Mouse (Mus musculus): ENCODE results near the gene Vldlr.
A peak's percentile ranks its signal among the peaks of the same experiment; 100 is the strongest.

The Vldlr gene

DNA sequence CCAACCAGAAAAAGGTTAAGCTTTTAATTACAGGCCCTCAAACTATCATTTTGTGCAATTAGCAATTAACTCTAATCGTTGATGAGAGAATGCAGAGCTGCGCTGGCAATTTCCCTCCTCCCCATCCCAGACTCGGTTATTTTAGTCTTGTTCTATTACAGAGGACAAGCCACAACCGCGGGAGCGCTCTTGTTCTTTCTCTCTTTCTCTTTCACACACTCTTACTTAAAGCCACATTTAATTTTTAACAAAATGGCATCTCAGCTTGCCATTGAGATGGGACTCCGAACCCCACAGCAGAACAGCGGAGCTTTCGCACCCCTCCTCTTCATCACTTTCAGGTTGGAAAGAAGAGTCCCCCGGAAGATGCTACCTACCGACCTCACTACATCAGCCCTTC is at the start of gene Vldlr:
TSS of gene Vldlr (plus strand) at position 167 of the 400 bp plus-strand sequence.
- peak in 1 of 2 experiments; percentile 46 for DNase-seq

DNA sequence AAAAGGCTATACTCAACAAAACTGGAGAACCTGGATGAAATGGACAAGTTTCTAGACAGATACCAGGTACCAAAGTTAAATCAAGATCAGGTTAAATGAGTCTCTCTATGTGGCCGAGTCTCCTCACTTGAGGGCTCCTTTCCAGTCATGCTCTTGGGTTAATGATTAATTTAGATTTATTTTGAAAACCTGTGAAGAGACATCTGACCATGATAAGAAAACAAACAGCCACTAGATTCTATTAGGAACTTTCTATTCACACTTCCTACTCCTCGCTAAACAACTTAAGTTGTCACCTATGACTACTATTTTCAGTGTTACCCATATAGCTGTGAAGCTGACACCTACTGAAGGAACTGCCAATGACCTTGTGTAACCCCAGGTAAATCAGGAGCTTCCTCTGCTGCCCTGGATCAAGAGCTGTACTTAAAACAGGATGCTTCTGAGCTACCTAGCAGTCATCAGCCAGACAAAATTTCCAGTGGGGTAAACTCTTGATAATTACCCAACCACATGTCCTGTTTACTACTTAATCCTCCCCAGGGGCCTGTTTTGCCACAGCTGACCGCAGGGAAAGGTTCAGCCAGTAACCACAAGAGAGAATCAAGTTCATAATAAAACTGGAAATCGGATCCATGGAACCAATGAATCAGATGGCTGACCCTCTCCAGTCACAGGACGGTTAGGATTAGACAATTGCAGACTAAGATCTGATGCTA is 48.5 kb upstream of the Vldlr start:
- DNase-seq, result no peak

- no peak for DNase-seq
Observed at GRCm38 (mm10) chr19:27173836-27174235, 42.4 kb upstream of the Vldlr start.

- no peak for DNase-seq
Observed at GRCm38 (mm10) chr19:27175617-27176016, 40.7 kb upstream of the Vldlr start.

GRCm38 (mm10) chr19:27176558-27176957 is 39.7 kb upstream of the Vldlr start:
- no peak for DNase-seq

DNA sequence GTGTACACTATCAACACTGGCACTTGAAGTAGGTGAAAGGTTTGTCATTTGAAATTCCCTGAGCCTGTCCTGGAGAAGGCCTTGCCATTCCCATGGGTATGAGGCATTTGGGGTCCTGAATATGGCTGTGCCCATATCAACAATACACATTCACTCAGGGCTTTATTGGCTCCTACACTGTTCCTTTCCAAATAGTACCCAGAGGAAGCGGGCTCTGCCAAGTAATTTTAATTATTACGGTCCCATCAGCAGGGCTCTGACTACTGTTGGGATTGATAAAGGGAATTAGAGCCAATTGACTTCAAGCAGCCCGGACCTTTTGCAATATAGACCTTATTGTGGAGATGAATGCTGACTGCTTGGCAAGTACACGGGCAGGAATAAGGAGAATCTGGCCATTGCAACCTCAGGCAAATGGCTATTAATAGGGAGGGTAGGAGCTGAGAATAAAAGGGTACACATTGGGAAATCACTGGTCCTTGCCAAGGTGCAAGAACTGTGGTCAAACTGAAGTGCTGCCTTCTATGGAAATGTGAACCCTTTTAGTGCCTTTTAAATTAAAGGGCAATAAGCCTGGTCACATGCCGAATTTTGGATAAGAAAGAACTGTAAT is 38.0 kb upstream of the Vldlr start:
- no peak for DNase-seq

GRCm38 (mm10) chr19:27180351-27181122 is 35.7 kb upstream of the Vldlr start:
- peak; percentile 4 to 5 for DNase-seq

DNA sequence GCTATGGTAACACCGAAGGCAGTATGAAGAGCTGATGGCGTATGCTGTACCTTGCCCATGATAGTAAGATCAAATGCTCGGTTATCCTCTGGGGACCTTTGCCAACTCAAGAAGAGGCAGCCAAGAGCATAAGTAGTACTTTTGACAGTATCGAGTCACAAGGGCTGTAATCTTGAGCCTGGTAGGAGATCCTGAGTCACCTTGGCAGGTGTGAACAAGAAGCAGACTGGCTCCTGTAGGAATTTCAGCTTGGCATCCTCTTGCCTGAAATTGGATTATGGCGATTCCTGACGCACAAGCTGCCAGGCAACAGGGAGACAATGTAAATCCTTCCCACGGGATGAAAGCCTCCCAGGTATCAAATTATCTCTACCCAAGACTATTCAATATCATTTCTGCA is 32.8 kb upstream of the Vldlr start:
- DNase-seq, result no peak

- DNase-seq, result no peak
Observed at GRCm38 (mm10) chr19:27203711-27204238, 12.5 kb upstream of the Vldlr start.

GRCm38 (mm10) chr19:27210991-27211390 is 5.3 kb upstream of the Vldlr start:
- peak; percentile 36 to 39 for DNase-seq

DNA sequence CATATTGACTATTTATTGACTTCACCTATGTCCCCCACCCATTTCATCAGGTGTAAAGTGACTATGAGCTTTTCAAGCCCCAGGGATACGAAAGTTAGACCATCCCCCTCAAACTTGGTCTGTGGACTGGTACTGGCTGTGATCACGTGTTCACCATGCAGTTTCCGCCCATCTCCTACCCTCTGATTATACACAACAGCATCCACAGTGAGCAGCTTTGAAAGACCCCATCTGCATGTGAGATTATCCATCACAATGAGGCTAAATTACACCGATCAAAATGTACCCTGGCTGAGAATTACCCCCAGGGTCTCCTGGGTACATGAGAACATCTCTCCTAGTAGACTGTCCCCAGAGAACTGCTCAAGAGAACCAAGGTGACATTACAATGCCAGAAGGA is 688 bp upstream of the Vldlr start:
- DNase-seq, result no peak

DNA sequence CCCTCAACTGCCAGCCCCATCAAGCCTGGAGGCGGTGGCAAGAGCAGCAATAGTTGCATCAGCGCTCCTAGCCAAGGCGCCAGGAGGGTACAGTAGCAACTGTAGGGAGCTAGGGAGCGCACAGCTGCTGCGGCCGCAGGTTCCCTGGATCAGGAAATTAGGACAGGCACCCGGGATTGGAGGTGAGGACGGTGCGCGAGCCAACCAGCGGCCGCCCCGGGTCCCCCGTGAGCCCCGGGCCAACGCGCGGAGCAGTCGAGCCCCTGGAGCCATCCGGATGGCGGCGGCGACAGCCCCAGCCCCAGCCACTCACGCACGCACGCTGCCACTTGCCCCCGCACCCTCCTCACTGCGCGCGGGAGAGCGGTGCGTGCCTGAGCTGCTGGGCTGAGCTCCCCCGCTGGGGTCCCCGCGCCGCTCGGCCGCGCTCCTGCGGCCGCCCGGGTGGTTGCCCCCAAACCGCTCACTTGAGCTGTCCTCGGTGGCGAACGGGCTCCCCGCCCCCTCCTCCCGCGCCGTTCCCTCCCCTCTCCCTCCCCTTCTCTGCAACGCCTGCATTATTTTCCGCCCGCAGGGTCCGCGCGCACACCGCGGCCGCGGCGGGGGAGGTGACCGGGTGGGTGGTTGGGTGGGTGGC is 601 bp downstream of the Vldlr start:
- DNase-seq, result peak; percentile 79 to 81

GRCm38 (mm10) chr19:27217404-27217940 is 1.2 kb downstream of the Vldlr start:
- peak; percentile 73 to 77 for DNase-seq

DNA sequence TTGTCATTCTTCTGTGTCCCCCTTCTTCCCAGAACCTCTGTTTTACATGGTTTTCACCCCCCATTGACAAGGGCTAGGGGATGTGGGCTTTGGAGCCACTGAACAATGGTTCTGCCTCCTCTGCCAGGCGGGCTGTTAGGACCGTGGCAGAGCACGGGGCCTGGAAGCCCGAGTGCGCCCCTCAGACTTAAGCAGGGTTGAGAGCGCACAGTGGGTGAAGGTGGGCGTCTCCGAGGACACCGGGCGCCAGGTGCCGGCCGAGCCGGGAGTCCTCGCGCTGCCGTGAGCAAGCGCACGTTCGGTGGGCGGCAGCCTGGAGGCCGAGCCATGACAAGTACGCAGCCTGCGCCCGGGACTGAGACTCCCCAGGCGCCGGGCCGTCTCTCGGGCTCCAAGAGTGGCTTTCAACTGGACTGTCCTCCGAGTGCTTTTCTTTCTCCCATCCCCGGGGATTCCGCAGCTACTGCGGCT is 1.7 kb downstream of the Vldlr start:
- DNase-seq, result peak; percentile 43 to 63

DNA sequence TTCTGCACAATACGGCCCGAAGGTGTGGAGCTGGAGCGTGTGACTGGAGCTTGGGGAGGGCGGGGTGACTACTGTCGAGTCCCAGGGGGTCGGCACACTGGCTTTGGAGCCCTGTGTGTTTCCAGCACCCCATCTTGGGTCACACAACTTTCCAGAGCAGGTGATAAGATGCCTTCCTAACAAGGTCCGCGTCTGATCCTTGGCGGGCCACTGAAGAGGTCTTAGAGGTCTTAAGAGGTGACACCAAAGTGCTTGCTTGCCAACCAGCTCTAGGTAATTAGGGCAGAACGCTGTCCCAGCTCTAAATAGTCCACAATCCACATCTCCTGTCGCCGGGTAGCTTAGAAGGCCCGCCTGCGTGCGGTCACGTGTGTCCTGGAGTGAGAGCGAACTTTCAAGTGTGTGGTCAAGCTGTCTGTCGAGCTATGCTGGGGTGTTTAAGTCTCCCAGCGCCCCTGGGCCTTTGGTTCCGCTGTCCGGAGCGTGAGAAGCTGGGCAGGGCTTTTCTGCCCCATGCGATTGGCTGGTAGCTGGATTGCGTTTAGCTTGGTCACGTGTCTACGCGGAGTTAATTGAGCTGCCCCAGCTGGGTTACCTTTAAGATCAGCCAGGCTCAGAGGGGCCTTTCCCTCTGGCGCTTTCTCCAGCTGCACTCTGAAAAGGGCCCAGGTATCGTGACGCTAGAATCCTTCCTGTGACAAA is 2.4 kb downstream of the Vldlr start:
- DNase-seq, result peak; percentile 73 to 78

GRCm38 (mm10) chr19:27219586-27219985 is 3.3 kb downstream of the Vldlr start:
- DNase-seq, result no peak

GRCm38 (mm10) chr19:27223046-27223445 is 6.8 kb downstream of the Vldlr start:
- DNase-seq, result peak; percentile 53 to 78

DNA sequence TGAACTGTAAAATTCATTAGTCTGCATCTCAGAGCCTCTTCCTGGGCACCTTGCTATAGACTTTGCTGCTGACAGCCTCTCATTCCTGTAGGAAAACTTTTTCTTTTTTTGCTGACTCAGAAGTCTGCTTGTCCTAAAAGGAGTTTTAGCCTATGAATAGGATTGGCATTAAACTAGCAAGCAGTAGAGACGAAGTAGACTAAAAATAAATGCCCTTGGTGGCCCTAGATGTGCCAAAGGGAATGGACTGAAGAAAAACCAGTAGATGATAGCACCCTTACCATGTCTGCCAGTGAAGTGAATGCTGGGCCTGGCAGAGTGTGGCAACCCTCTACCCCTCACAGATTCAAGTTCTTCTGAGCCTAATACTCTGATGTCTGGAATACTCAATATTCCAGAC is 8.1 kb downstream of the Vldlr start:
- no peak for DNase-seq

DNA sequence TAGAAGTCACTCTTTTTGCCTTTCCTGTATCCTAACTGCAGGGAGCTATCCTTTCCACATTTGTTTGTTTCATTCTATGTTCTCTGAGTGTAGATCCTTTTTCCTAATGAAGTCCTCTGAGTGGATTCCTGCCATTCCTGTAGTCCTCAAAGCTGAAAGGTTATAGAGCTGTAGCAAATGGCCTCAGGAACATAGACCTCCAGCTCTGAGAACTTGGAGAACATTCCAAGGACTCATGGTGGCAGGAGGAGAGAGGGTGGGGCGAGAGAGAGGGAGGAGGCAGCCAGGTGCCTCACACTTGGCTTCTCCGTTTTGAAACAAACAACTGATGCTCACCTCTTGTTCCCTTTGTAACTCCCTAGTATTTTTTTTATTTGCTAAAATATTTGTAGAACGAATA is 10.3 kb downstream of the Vldlr start:
- DNase-seq, result no peak

DNA sequence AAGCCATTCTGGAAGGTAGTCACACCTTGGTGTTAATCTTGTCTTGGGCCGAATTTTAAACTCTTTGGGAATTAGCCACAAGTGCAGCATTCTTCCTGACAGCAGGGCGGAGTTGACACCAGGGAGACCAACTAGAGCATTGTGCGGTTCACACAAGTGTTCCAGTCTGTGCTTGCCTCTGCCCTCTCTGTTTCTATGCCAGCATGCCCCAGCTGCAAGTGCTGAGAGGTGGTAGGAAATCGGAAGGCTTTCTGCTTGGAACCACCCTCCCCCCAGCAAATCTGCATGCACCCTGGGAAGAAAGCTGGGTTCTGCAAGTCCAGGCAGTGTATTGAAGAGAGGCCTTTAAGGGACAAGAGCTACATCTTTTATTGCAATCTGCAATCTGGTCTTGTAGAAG is 10.8 kb downstream of the Vldlr start:
- DNase-seq, result peak in 1 of 2 experiments; percentile 25

GRCm38 (mm10) chr19:27228254-27228653 is 12.0 kb downstream of the Vldlr start:
- DNase-seq, result no peak

GRCm38 (mm10) chr19:27233386-27233785 is 17.1 kb downstream of the Vldlr start:
- DNase-seq, result no peak
